Mouse (Mus musculus) liver, embryonic 13.5 days (tissue): ENCODE results near the gene Ppil3. TPM values are rescaled to one million over a fixed set of nuclear protein-coding genes. Genes with fewer than 3 reads are reported as not detected.

Experiments
- ATAC-seq: fragments of 200-750 bp; cut with Nextera tagmentation; 2 replicates; pipeline ENCODE4 v1.8.0; 2017; ENCODE audit warnings: low read depth, mild to moderate bottlenecking, moderate number of reproducible peaks, moderate library complexity
- DNase-seq: peaks from one replicate; pipeline ENCODE4 v3.0.0; 2022
- H3K27ac ChIP-seq: fragments of 300-500 bp; sonication (generic); 2 replicates; pipeline ENCODE4 v1.5.1; 2015; ENCODE audit warnings: moderate library complexity, mild to moderate bottlenecking, inconsistent platforms
- H3K27me3 ChIP-seq: fragments of 300-500 bp; sonication (generic); 2 replicates; pipeline ENCODE4 v1.6.1; 2015; ENCODE audit warnings: mild to moderate bottlenecking, inconsistent platforms
- H3K36me3 ChIP-seq: fragments of 300-500 bp; sonication (generic); 2 replicates; pipeline ENCODE4 v1.6.1; 2015; ENCODE audit warnings: mild to moderate bottlenecking, inconsistent platforms
- H3K4me1 ChIP-seq: fragments of 300-500 bp; sonication (generic); replicated peaks from 2 replicates; pipeline ENCODE4 v1.6.1; 2015; ENCODE audit warnings: inconsistent platforms
- H3K4me2 ChIP-seq: fragments of 300-500 bp; sonication (generic); 2 replicates; pipeline ENCODE4 v1.6.1; 2015; ENCODE audit warnings: inconsistent platforms, mild to moderate bottlenecking, moderate library complexity
- H3K4me3 ChIP-seq: fragments of 300-500 bp; sonication (generic); replicated peaks from 2 replicates; pipeline ENCODE4 v1.5.1; 2015; ENCODE audit warnings: mild to moderate bottlenecking, inconsistent platforms
- H3K9ac ChIP-seq: fragments of 300-500 bp; sonication (generic); 2 replicates; pipeline ENCODE4 v1.6.1; 2015; ENCODE audit warnings: mild to moderate bottlenecking, inconsistent platforms
- H3K9me3 ChIP-seq: fragments of 300-500 bp; sonication (generic); replicated peaks from 2 replicates; pipeline ENCODE4 v1.6.1; 2016; ENCODE audit warnings: inconsistent platforms
- WGBS: fragments of 180-500 bp; shearing (Covaris S2); methylation state at CpG from one replicate; pipeline ENCODE4 v1.1.7; 2015; ENCODE audit not compliant: insufficient replicate concordance; 5-methylcytosine and 5-hydroxymethylcytosine counted together
- polyA plus RNA-seq: library from polyadenylated mRNA; unstranded; fragments of >200 nt; fragmentation: Nextera tagmentation; extraction: Ambion mirVana; gene quantifications from 2 replicates; pipeline ENCODE4 v1.2.1, GENCODE M21; 2015

The Ppil3 gene
- polyA plus RNA-seq, 1 experiment from 2014 or later, result 35.5 TPM

GRCm38 (mm10) chr1:58391421-58392267 lies 53.6 kb downstream of the Ppil3 start:
- H3K9me3 ChIP-seq, result no peaks in the 10 kb centered on the region
- H3K9ac ChIP-seq, result peak overlapping the region; percentile 97
- DNase-seq (no peak), ATAC-seq (no peak)
- peak overlapping the region; percentile 97 for H3K27ac ChIP-seq
- 43% methylated on average over 19 of the region's 19 CpGs for WGBS
- peaks cover 40% of the 10 kb centered on the region for H3K4me1 ChIP-seq
- H3K27me3 ChIP-seq, result no peaks in the 10 kb centered on the region
- H3K36me3 ChIP-seq, result peaks cover 20% of the 10 kb centered on the region
- H3K4me2 ChIP-seq, result peak overlapping the region; percentile 76
- peak overlapping the region; percentile 95 for H3K4me3 ChIP-seq

- Histone ChIP-seq H3K9ac (no peak overlapping the region), H3K27ac (no peak overlapping the region), H3K4me1 (no peaks in the 10 kb centered on the region), H3K27me3 (no peaks in the 10 kb centered on the region), H3K4me3 (no peak overlapping the region), H3K9me3 (no peaks in the 10 kb centered on the region), H3K36me3 (no peaks in the 10 kb centered on the region), H3K4me2 (no peak overlapping the region)
- DNase-seq, result no peak
- 58% methylated on average over 5 of the region's 5 CpGs for WGBS
- ATAC-seq, result no peak
Measured at GRCm38 (mm10) chr1:58382586-58383281, 62.6 kb downstream of the Ppil3 start.

Other genes starting within 250 kb of the Ppil3 start
- gene Aox4, start 235.1 kb downstream of the Ppil3 start, polyA plus RNA-seq, result 0.27 and 0.31 TPM in 2 replicates
- not detected in 2 replicates for gene Aox2, start 167.2 kb downstream of the Ppil3 start, polyA plus RNA-seq
- gene Bzw1, start 52.6 kb downstream of the Ppil3 start, polyA plus RNA-seq, result 181 and 224 TPM in 2 replicates
- gene Clk1, start 21.4 kb downstream of the Ppil3 start, polyA plus RNA-seq, result 74.8 and 87.1 TPM in 2 replicates
- 21.3 and 21.6 TPM in 2 replicates for gene Nif3l1, start 335 bp downstream of the Ppil3 start, polyA plus RNA-seq
- 47.2 and 58.4 TPM in 2 replicates for gene Orc2, start 59.6 kb upstream of the Ppil3 start, polyA plus RNA-seq
- gene Fam126b, start 140.8 kb upstream of the Ppil3 start, polyA plus RNA-seq, result 3.6 and 3.9 TPM in 2 replicates
- gene Ndufb3, start 140.9 kb upstream of the Ppil3 start, polyA plus RNA-seq, result 127 and 129 TPM in 2 replicates